Mouse (Mus musculus) intestine, embryonic 16.5 days (tissue): ENCODE measurements around the gene Ubr2. TPM values are rescaled to one million over a fixed set of nuclear protein-coding genes. Genes with fewer than 3 reads are reported as not detected.

Experiments
- ATAC-seq: fragments of 200-750 bp; cut with Nextera tagmentation; 2 replicates; pipeline ENCODE4 v1.8.0; 2017; ENCODE audit warnings: moderate TSS enrichment, moderate library complexity
- H3K27ac ChIP-seq: fragments of 300-500 bp; sonication (generic); 2 replicates; pipeline ENCODE4 v1.5.1; 2014; ENCODE audit warnings: mild to moderate bottlenecking, low read length
- H3K27me3 ChIP-seq: fragments of 300-500 bp; sonication (generic); replicated peaks from 2 replicates; pipeline ENCODE4 v1.6.1; 2014; ENCODE audit warnings: low read length, control low read depth, mixed read lengths; ENCODE audit not compliant: control insufficient read depth, insufficient read depth
- H3K36me3 ChIP-seq: fragments of 300-500 bp; sonication (generic); 2 replicates; pipeline ENCODE4 v1.6.1; 2014; ENCODE audit warnings: low read length, control low read depth; ENCODE audit not compliant: control insufficient read depth, insufficient read depth
- H3K4me1 ChIP-seq: fragments of 300-500 bp; sonication (generic); 2 replicates; pipeline ENCODE4 v1.6.1; 2014; ENCODE audit warnings: low read length, control low read depth, mixed read lengths; ENCODE audit not compliant: control insufficient read depth, insufficient read depth
- H3K4me2 ChIP-seq: fragments of 300-500 bp; sonication (generic); 2 replicates; pipeline ENCODE4 v1.6.1; 2014; ENCODE audit warnings: low read depth, low read length, control low read depth
- H3K4me3 ChIP-seq: fragments of 300-500 bp; sonication (generic); 2 replicates; pipeline ENCODE4 v1.5.1; 2014; ENCODE audit warnings: mild to moderate bottlenecking, low read length
- H3K9ac ChIP-seq: fragments of 300-500 bp; sonication (generic); 2 replicates; pipeline ENCODE4 v1.6.1; 2014; ENCODE audit warnings: low read depth, low read length
- H3K9me3 ChIP-seq: fragments of 300-500 bp; sonication (generic); 2 replicates; pipeline ENCODE4 v1.6.1; 2016; ENCODE audit warnings: low read length, control low read depth; ENCODE audit not compliant: control insufficient read depth
- WGBS: fragments of 180-500 bp; shearing (Covaris S2); extraction: QIAGEN DNeasy Blood & Tissue Kit; methylation state at CpG from one replicate; pipeline ENCODE4 v1.1.7; 2014; 5-methylcytosine and 5-hydroxymethylcytosine counted together
- polyA plus RNA-seq: library from polyadenylated mRNA; unstranded; fragments of >200 nt; fragmentation: Nextera tagmentation; extraction: Ambion mirVana; gene quantifications from 2 replicates; pipeline ENCODE4 v1.2.1, GENCODE M21; 2015

The Ubr2 gene
- polyA plus RNA-seq, 1 experiment from 2014 or later = 9.1 TPM

DNA sequence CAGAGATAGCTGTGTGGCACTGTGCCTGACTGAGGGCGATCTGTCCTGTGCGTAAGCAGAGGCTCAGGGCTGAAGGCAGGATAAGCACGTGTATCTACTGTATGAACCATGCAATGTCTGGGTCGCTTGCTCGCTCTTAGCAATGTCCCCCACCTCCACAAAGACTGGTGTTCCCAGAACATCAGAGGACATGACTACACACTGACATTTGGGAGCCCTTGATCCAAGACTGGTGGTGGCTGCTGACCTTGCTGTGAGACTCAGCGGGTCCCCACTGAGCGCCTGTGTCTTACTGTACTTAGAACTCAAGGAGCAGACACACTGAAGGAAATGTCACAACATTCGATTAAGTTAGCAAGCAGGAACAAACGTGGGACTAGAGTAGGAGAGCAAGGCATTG is 64.1 kb downstream of the Ubr2 start:
- H3K9ac ChIP-seq = no peak overlapping the region
- H3K36me3 ChIP-seq = peaks cover 13% of the 10 kb centered on the region
- no peaks in the 10 kb centered on the region for H3K9me3 ChIP-seq
- H3K4me3 ChIP-seq = no peak overlapping the region
- 93% methylated on average over 9 of the region's 9 CpGs for WGBS
- no peak overlapping the region for H3K4me2 ChIP-seq
- H3K27ac ChIP-seq = no peak overlapping the region
- H3K27me3 ChIP-seq = no peaks in the 10 kb centered on the region
- no peak for ATAC-seq
- no peaks in the 10 kb centered on the region for H3K4me1 ChIP-seq

DNA sequence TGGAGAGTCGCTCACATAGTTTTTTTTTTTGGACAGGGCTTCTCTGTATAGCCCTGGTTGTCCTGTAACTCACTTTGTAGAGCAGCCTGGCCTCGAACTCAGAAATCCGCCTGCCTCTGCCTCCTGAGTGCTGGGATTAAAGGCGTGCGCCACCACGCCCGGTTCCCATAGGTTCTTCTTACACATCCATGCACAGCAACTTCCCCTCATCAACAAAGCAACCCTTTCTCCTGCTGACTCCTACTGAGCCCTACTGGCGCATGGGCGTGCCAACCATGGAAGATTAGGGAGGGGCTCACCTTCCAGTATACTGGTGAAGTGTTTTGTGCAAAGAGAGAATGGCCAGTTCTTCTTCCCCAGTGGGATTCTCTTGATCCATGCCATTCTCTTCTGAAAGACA is 67.9 kb downstream of the Ubr2 start:
- Histone ChIP-seq H3K9me3 (no peaks in the 10 kb centered on the region), H3K27me3 (no peaks in the 10 kb centered on the region), H3K4me1 (no peaks in the 10 kb centered on the region), H3K27ac (no peak overlapping the region), H3K9ac (no peak overlapping the region), H3K4me2 (no peak overlapping the region), H3K36me3 (peaks cover 23% of the 10 kb centered on the region), H3K4me3 (no peak overlapping the region)
- ATAC-seq = no peak
- 95% methylated on average over 9 of the region's 9 CpGs for WGBS

DNA sequence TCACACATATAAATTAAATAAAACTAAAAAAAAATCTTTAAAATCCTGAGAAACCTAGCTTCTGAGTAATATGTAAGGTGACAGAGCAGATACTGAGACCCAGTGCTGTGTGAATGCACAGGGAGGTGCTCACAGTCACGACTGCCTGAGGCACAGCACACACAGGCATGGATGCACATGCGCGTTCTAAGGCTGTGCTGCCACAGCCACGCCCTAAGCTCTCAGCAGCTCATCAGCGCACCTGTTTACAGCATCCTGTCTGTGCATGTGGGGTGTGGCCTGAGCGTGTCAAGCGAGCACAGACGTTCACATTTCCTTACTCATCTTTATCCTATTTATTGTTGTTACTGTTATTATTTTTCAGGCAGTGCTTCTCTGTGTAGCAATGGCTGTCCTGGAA is 69.9 kb downstream of the Ubr2 start:
- peaks cover 25% of the 10 kb centered on the region for H3K36me3 ChIP-seq

DNA sequence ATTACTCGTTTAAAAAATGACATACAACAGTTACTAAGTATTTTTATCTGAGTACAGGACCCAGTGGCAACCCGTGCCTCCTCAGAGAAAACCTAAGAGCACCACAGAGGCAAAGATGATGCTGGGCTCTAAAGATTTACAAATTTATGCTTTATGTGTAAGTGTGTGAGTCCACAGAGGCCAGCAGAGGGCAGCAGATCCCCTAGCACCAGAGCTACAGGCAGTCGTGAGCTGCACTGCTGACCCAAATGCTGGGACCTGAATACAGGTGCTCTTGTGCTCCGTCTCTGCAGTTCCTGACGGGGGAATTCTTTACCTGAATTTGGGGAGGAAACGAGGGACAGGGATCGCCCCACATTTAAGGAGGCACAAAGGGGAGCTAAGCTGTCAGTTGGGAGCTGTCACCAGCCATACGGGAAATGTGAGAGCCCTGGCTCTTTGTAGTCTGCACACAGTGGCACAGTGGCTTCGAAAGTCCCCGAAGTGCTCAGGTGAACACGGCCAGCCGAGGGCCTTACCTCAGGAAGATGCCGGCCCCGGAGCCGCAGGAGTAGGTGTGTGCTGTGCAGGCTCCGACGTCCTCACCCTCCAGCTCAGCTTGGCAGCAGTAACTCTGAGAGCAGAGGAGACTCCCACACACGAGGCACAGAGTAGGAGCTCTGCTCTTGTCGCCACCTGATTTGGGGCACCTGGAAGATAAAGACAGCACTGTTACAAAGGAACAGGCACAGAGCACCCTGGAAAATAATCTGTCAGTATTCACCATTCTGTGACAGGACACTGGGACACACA is 76.6 kb downstream of the Ubr2 start:
- ATAC-seq = no peak

More for the DNA sequence above, 69.9 kb downstream of the Ubr2 start:
- H3K4me2 ChIP-seq = no peak overlapping the region
- H3K9ac ChIP-seq = no peak overlapping the region
- no peaks in the 10 kb centered on the region for H3K27me3 ChIP-seq
- H3K27ac ChIP-seq = no peak overlapping the region
- no peaks in the 10 kb centered on the region for H3K9me3 ChIP-seq
- no peaks in the 10 kb centered on the region for H3K4me1 ChIP-seq
- ATAC-seq = no peak
- 85% methylated on average over 8 of the region's 8 CpGs for WGBS
- no peak overlapping the region for H3K4me3 ChIP-seq

DNA sequence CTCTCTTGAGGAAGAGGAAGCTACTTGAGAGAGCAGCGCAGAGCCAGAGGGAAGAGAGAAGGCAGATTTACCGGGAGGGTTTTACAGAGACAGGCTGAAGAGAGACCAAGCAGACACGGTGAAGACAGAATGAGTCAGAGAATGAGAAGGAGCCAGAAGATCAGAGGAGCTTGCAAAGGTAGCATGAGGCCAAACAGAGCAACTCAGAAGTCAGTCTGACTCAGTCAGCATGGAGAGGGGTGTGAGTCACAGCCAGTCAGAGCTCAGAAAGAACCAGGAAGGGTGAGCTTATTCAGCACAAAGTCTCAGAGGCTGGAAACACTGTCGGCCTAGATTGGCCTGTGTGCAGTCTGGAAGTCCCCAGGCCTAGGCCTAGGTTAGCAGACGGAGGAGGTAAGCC is 77.4 kb downstream of the Ubr2 start:
- WGBS = 92% methylated on average over 5 of the region's 5 CpGs
- Histone ChIP-seq H3K27me3 (no peaks in the 10 kb centered on the region), H3K27ac (no peak overlapping the region), H3K4me3 (no peak overlapping the region), H3K4me2 (no peak overlapping the region), H3K36me3 (peaks cover 28% of the 10 kb centered on the region), H3K4me1 (no peaks in the 10 kb centered on the region), H3K9ac (no peak overlapping the region), H3K9me3 (no peaks in the 10 kb centered on the region)
- no peak for ATAC-seq

More for the DNA sequence above, 76.6 kb downstream of the Ubr2 start:
- Histone ChIP-seq H3K4me1 (no peaks in the 10 kb centered on the region), H3K4me3 (no peak overlapping the region), H3K9ac (no peak overlapping the region), H3K27me3 (no peaks in the 10 kb centered on the region), H3K9me3 (no peaks in the 10 kb centered on the region), H3K4me2 (no peak overlapping the region), H3K27ac (no peak overlapping the region), H3K36me3 (peaks cover 32% of the 10 kb centered on the region)
- WGBS = 85% methylated on average over 19 of the region's 19 CpGs

DNA sequence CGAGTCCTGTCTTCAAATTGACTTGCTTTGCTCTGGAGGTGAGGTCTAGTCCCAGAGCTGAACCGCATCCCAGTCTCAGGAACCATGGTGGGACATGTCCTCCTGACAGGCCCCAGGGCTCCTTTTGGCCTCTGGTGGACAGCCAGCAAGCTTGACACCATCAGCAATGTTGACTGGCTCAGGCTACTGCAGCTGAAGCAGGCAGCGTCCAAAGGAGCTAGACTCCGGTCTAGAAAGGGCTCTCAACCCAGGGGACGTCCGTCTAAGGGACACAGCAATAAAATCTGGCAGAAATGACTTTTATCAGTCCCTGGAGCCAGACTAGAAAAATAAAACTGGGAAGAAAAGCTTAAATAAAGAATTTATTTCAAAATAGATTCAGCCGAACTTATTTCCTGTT is 80.5 kb downstream of the Ubr2 start:
- Histone ChIP-seq H3K4me2 (no peak overlapping the region), H3K27ac (no peak overlapping the region), H3K27me3 (no peaks in the 10 kb centered on the region), H3K4me3 (no peak overlapping the region), H3K36me3 (peaks cover 22% of the 10 kb centered on the region), H3K4me1 (no peaks in the 10 kb centered on the region), H3K9ac (no peak overlapping the region), H3K9me3 (no peaks in the 10 kb centered on the region)
- 87% methylated on average over 7 of the region's 7 CpGs for WGBS
- ATAC-seq = no peak

DNA sequence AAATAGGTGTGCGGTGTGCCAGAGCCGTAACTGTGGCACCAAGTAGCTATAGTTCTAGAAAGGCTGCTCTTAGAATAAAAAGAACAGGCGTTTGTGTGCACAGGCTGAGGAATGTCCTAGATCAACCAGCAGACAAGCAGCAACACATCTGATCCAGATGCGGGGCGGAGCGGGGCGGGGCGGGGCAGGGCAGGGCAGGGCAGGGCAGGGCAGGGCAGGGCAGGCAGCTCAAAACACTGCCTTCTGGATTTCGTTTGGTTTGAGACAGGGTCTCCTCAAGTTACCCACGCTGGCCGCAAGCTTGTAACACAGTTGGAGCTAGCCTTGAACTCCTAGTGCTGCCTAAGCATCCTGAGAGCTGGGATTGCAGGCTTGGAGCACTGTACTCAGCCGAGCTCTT is 81.1 kb downstream of the Ubr2 start:
- H3K36me3 ChIP-seq = peaks cover 19% of the 10 kb centered on the region
- no peak overlapping the region for H3K27ac ChIP-seq
- no peak overlapping the region for H3K4me3 ChIP-seq
- 83% methylated on average over 12 of the region's 12 CpGs for WGBS
- no peak; the same call in 1 of the 2 replicates for ATAC-seq
- no peak overlapping the region for H3K9ac ChIP-seq
- H3K9me3 ChIP-seq = no peaks in the 10 kb centered on the region
- no peaks in the 10 kb centered on the region for H3K4me1 ChIP-seq
- H3K27me3 ChIP-seq = no peaks in the 10 kb centered on the region
- no peak overlapping the region for H3K4me2 ChIP-seq

DNA sequence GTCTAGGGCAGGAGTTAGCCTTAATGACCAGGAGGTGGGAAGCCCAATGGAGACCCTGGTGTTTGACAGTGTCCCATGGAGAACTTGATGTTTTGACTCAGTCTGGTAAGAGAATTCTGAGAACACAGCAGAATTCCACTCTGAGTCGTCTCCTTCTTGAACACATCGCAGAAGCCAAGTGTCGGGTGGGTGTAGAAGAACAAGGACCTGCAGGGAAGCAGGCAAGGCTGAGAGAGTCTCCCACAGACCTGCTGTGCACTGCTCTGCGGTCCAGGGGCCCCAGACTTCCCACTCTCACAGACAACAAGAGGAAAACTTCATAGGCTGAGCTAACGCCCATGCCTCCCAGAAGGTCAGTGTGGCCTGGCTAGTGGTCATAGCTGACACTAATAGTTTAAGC is 82.6 kb downstream of the Ubr2 start:
- 89% methylated on average over 5 of the region's 5 CpGs for WGBS
- no peak overlapping the region for H3K4me2 ChIP-seq
- no peaks in the 10 kb centered on the region for H3K4me1 ChIP-seq
- H3K27ac ChIP-seq = no peak overlapping the region
- no peak overlapping the region for H3K9ac ChIP-seq
- ATAC-seq = no peak
- H3K4me3 ChIP-seq = no peak overlapping the region
- peaks cover 10% of the 10 kb centered on the region; the same call in 1 of the 2 replicates for H3K36me3 ChIP-seq
- no peaks in the 10 kb centered on the region for H3K27me3 ChIP-seq
- no peaks in the 10 kb centered on the region for H3K9me3 ChIP-seq

DNA sequence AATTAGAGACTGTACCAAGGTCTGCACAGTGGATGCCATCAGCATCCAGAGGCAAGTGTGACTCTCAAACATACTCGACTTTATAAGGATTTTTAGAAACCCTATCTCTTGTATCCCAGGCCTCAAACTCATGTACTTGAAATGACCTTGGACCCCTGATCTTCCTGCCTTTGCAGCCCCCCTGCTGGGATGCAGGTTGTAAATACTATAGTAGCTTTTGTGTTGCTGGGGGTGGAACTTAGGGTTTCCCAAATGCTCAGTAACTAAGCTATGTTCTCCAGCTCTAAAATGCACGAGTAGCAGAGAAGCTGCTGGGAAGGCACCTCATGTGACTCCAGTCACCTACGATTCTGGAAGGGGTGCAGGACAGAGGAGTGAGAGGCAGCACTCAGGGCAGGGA is 83.4 kb downstream of the Ubr2 start:
- no peak for ATAC-seq
- Histone ChIP-seq H3K9ac (no peak overlapping the region), H3K27me3 (no peaks in the 10 kb centered on the region), H3K9me3 (no peaks in the 10 kb centered on the region), H3K27ac (no peak overlapping the region), H3K4me2 (no peak overlapping the region), H3K4me3 (no peak overlapping the region), H3K4me1 (no peaks in the 10 kb centered on the region), H3K36me3 (peaks cover 4% of the 10 kb centered on the region; the same call in 1 of the 2 replicates)
- WGBS = 57% methylated on average over 3 of the region's 3 CpGs

DNA sequence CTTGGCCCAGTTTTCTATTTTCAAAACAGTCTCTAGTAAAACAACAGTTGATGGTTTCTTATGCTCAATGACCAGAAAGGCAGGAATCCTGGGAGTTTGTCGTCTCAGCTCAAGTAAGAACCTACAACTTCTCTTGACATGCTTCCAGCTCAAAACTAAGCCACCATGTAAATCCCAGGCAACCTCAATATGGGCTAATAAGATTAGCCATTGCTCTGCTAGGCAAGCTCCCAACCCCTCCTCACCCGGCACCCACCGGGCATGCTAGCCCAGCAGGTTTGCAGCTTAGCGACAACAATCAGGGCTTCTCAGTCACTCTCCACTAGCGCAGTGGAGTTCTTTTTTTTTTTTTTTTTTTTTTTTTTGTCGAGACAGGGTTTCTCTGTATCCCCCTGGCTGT is 84.2 kb downstream of the Ubr2 start:
- Histone ChIP-seq H3K9ac (no peak overlapping the region), H3K4me3 (no peak overlapping the region), H3K9me3 (no peaks in the 10 kb centered on the region), H3K4me1 (no peaks in the 10 kb centered on the region), H3K27ac (no peak overlapping the region), H3K4me2 (no peak overlapping the region), H3K27me3 (no peaks in the 10 kb centered on the region), H3K36me3 (0 out of 2 replicates have a peak, but pooled peaks cover 3% of the 10 kb centered on the region)
- 63% methylated on average over 6 of the region's 6 CpGs for WGBS
- no peak for ATAC-seq
